In the genomic region with DNA sequence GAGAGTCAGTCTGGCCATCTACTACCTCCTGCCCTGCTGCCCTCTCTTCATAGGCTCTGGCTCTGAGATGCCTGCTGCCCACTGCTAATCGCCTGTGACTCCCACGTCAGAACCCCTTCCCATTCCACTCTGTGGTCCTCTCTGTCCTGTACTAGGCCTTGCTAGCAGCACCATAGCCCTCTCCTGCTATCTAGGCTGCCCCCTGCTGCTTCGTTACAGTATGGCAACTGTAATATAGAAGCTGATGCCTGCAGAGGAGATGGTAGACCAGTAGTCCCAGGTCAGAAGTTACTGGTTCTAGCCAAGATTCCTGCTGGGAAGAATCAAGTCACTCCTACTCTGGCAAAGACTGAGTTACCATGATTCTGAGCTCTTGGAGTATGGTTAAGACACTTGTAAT, we compare ENCODE assay signal across 10 mouse cellular contexts. TPM values are rescaled to one million over a fixed set of nuclear protein-coding genes. Genes with fewer than 3 reads are reported as not detected.
DNase-seq lines count a peak whose midpoint lies in the region; ATAC-seq and TF ChIP-seq lines count a peak whose summit lies in the region.
"Had no signal": no experiment of that assay in that cellular context is flagged by ENCODE, and none has a peak within 500 bp of the region (broad histone marks: within the 10 kb centered on the region; RNA-seq: fewer than 3 reads in every experiment).

No protein-coding gene starts in this region.

- peak; percentile 70; the same call in 1 of the 2 replicates for ATAC-seq in neutrophil, adult 5-6 weeks (ENCODE audit: extremely low read depth, insufficient number of reproducible peaks, low FRiP score, poor library complexity, severe bottlenecking)

- TF ChIP-seq CTCF in cortical plate, adult 2 months (IDR thresholded peaks at IDR 0.05; ENCODE audit: extremely low read depth, insufficient read depth, low read length): peak; percentile 74

- H3K4me3 ChIP-seq in cortical plate, adult 2 months (ENCODE audit: insufficient read depth, low read length): no peak overlapping the region
- H3K4me3 ChIP-seq in midbrain, embryonic 10.5 days: no peak overlapping the region
- H3K4me3 ChIP-seq: embryonic facial prominence, embryonic 15.5 days had no signal

- no peak overlapping the region for H3K27ac ChIP-seq in cortical plate, adult 2 months (ENCODE audit: insufficient read depth, low read length)
- H3K27ac ChIP-seq in midbrain, embryonic 10.5 days (replicated peaks): no peak overlapping the region
- H3K27ac ChIP-seq: embryonic facial prominence, embryonic 15.5 days; macrophage had no signal

- no peaks in the 10 kb centered on the region for H3K36me3 ChIP-seq in midbrain, embryonic 10.5 days
- H3K36me3 ChIP-seq: embryonic facial prominence, embryonic 15.5 days had no signal

- peak; percentile 57 for DNase-seq in gastrocnemius, postnatal 10 days
- DNase-seq in gastrocnemius, postnatal 25 days: no peak
- DNase-seq in 3T3-L1 (ENCODE audit: low read depth, low spot score): peak; percentile 80
- peak; percentile 84 for DNase-seq in NIH3T3 (ENCODE audit: low read depth)
- DNase-seq in kidney, postnatal 25 days: peak; percentile 63 to 78
- DNase-seq in midbrain, embryonic 10.5 days (ENCODE audit: low spot score): no peak

- H3K9me3 ChIP-seq in midbrain, embryonic 10.5 days (replicated peaks): no peaks in the 10 kb centered on the region
- H3K9me3 ChIP-seq: embryonic facial prominence, embryonic 15.5 days had no signal

- H3K27me3 ChIP-seq in midbrain, embryonic 10.5 days (ENCODE audit: low read depth, poor library complexity, severe bottlenecking): no peaks in the 10 kb centered on the region
- H3K27me3 ChIP-seq: embryonic facial prominence, embryonic 15.5 days had no signal

- H3K4me1 ChIP-seq in cortical plate, adult 2 months (ENCODE audit: control insufficient read depth, insufficient read depth, low read length): peaks cover 30% of the 10 kb centered on the region
- H3K4me1 ChIP-seq in midbrain, embryonic 10.5 days: peaks cover 13% of the 10 kb centered on the region

- WGBS in midbrain, embryonic 10.5 days: 74% methylated on average over 3 of the region's 3 CpGs

- no peak for TF ChIP-seq POLR2A in cortical plate, adult 2 months (IDR thresholded peaks at IDR 0.05; ENCODE audit: extremely low read depth, insufficient read depth, low read length)

RNA-seq across cellular contexts. Expression of gene Camk2b, which starts 33.0 kb away (rescaled TPM):
- 100 to 1,000 TPM; 188 to 190 TPM for total RNA-seq in gastrocnemius, postnatal 10 days (2021)
- total RNA-seq in gastrocnemius, postnatal 25 days (2021): 100 to 1,000 TPM; 115 to 121 TPM
- 499 and 547 TPM in 2 replicates for polyA plus RNA-seq in cortical plate, adult 2 months (2012; rRNA removed)
- 1.1 and 2.1 TPM in 2 replicates for total RNA-seq in neutrophil, adult 5-6 weeks (2017)
- polyA plus RNA-seq in midbrain, embryonic 10.5 days (2016; fragmentation: Nextera tagmentation; extraction: Ambion mirVana): 0.81 and 2.1 TPM in 2 replicates

Comparison
In these comparisons a context has a peak if more than half of its experiments do, and no peak if none do; other contexts are left out.
1. DNase-seq: peak in gastrocnemius, postnatal 10 days (single experiment), 3T3-L1 (single experiment), NIH3T3 (single experiment) and kidney, postnatal 25 days (2 of 2); none in gastrocnemius, postnatal 25 days (single experiment) and midbrain, embryonic 10.5 days (single experiment).
2. RNA of gene Camk2b, which starts 33.0 kb away (total RNA-seq): 188 to 190 TPM in gastrocnemius, postnatal 10 days and 115 to 121 TPM in gastrocnemius, postnatal 25 days; 1.1 to 2.1 TPM in neutrophil, adult 5-6 weeks; every median in the first group is over 10 times any median in the second.